Mouse (Mus musculus) embryonic facial prominence, embryonic 10.5 days (tissue): ENCODE data around the gene Btbd35f19. TPM values are rescaled to one million over a fixed set of nuclear protein-coding genes. Genes with fewer than 3 reads are reported as not detected.
"Not testable (repeated sequence)": the region's sequence is repeated elsewhere in the genome, so short reads cannot be mapped to it uniquely, and the experiment has no call there.

Experiments used
- DNase-seq: peaks from one replicate; pipeline ENCODE4 v3.0.0-alpha.2; 2017; ENCODE audit warnings: low spot score
- H3K27ac ChIP-seq: fragments of 300-500 bp; sonication (generic); replicated peaks from 2 replicates; pipeline ENCODE4 v1.5.1; 2016; ENCODE audit warnings: mild to moderate bottlenecking
- H3K27me3 ChIP-seq: fragments of 300-500 bp; sonication (generic); replicated peaks from 2 replicates; pipeline ENCODE4 v1.6.1; 2016; ENCODE audit warnings: low read depth, mild to moderate bottlenecking; ENCODE audit not compliant: poor library complexity, severe bottlenecking
- H3K36me3 ChIP-seq: fragments of 300-500 bp; sonication (generic); replicated peaks from 2 replicates; pipeline ENCODE4 v1.6.1; 2016; ENCODE audit warnings: mild to moderate bottlenecking, moderate library complexity
- H3K4me1 ChIP-seq: fragments of 300-500 bp; sonication (generic); 2 replicates; pipeline ENCODE4 v1.6.1; 2016
- H3K4me3 ChIP-seq: fragments of 300-500 bp; sonication (generic); 2 replicates; pipeline ENCODE4 v1.5.1; 2016; ENCODE audit warnings: mild to moderate bottlenecking, moderate library complexity
- H3K9me3 ChIP-seq: fragments of 300-500 bp; sonication (generic); 2 replicates; pipeline ENCODE4 v1.6.1; 2016; ENCODE audit warnings: mild to moderate bottlenecking
- WGBS: fragments of 180-500 bp; shearing (Covaris S2); methylation state at CpG from one replicate; pipeline ENCODE4 v1.1.7; 2016; 5-methylcytosine and 5-hydroxymethylcytosine counted together
- polyA plus RNA-seq: library from polyadenylated mRNA; unstranded; fragments of >200 nt; fragmentation: Nextera tagmentation; extraction: Ambion mirVana; gene quantifications from 2 replicates; pipeline ENCODE4 v1.2.1, GENCODE M21; 2016

The Btbd35f19 gene
- polyA plus RNA-seq = not detected in 2 replicates

GRCm38 (mm10) chrX:31383818-31384217 is at the start of gene Btbd35f19:
Gene Btbd35f19 (minus strand): TSS chrX:31383918.
- DNase-seq, H3K9me3 ChIP-seq, H3K4me3 ChIP-seq, H3K27me3 ChIP-seq, H3K4me1 ChIP-seq, H3K36me3 ChIP-seq, H3K27ac ChIP-seq: not testable (repeated sequence)
- no CpG with 5 or more reads among the region's 4 CpGs for WGBS

GRCm38 (mm10) chrX:31341924-31342323 is 41.8 kb downstream of the Btbd35f19 start:
- WGBS = 72% methylated on average over 3 of the region's 4 CpGs
- not testable (repeated sequence) for H3K4me1 ChIP-seq, H3K27me3 ChIP-seq

GRCm38 (mm10) chrX:31336154-31336553 is 47.6 kb downstream of the Btbd35f19 start, which contains the start of gene Btbd35f26:
Gene Btbd35f26 (plus strand): TSS chrX:31336454.
- not testable (repeated sequence) for H3K9me3 ChIP-seq, H3K27ac ChIP-seq, DNase-seq, H3K27me3 ChIP-seq, H3K4me1 ChIP-seq, H3K4me3 ChIP-seq, H3K36me3 ChIP-seq
- WGBS = no CpG with 5 or more reads among the region's 4 CpGs

More at GRCm38 (mm10) chrX:31341924-31342323, 41.8 kb downstream of the Btbd35f19 start:
- not testable (repeated sequence) for H3K4me3 ChIP-seq, H3K27ac ChIP-seq, DNase-seq, H3K9me3 ChIP-seq, H3K36me3 ChIP-seq

Other genes starting within 250 kb of the Btbd35f19 start
- gene Spin2f, start 130.0 kb downstream of the Btbd35f19 start, polyA plus RNA-seq = not detected in 2 replicates
- not detected in 2 replicates for gene Btbd35f26, start 47.5 kb downstream of the Btbd35f19 start, polyA plus RNA-seq
- gene Gm21883, start 190.4 kb upstream of the Btbd35f19 start, polyA plus RNA-seq = not detected in 2 replicates
- gene Spin2e, start 235.0 kb upstream of the Btbd35f19 start, polyA plus RNA-seq = not detected in 2 replicates